Mouse (Mus musculus) megakaryocyte progenitor cell, adult 5-6 weeks (primary cell): ENCODE data around the gene Rsf1. TPM values are rescaled to one million over a fixed set of nuclear protein-coding genes. Genes with fewer than 3 reads are reported as not detected.

Experiments used
- ATAC-seq: replicated peaks from 2 replicates; pipeline ENCODE4 v1.8.0; 2016; ENCODE audit warnings: mild to moderate bottlenecking, moderate TSS enrichment, inconsistent platforms; ENCODE audit not compliant: poor library complexity
- total RNA-seq, 2 experiments: library from RNA; stranded (forward) in 1 of 2; stranded (reverse) in 1 of 2; fragments of 157-497, 149-512 nt in 1 of 2; fragments of 200-1000 nt in 1 of 2; gene quantifications; 2 replicates each; pipeline versions ENCODE4 v1.2.3 to v1.2.4; 2015 to 2017

Gene Rsf1
- total RNA-seq, 2 experiments from 2014 or later, result 24.4 to 25.5 TPM

DNA sequence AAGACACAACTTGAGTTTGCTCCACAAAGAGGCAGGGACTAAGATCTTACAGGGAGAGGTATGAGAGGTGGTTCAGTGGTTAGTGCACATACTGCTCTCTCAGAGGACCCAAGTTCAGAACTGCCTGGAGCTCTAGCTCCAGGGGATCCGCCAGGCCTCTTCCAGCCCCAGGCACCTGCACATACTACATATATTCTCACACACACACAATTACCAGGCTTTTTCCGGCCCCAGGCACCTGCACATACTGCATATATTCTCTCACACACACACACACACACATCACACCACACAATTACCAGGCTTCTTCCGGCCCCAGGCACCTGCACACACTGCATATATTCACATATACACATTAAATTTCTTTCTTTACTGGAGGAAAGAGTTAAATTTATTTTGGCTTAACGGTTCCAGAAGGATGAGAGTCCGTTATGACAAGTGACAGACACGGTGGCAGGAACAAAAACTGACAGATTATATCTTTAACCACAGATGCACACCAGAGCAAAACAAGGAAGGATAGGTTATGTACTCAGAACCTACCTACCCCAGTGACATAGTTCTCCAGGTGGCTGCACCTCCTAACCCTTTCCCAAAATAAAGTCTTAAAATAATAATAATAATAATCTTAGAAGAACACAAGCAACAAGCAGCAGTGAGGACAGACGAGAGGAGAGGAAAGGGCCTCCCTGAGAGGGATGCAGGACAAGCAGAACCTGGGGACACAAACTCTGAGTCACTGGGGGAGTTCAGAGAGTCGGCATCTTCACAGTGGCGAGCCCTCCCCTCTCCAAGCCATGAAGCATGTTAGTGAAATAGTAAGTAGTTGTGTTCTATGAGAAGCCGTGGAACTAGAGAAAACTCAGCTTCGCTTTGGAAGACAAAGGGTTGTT, 144.2 kb downstream of the Rsf1 start:
- peak; percentile 44 for ATAC-seq

DNA sequence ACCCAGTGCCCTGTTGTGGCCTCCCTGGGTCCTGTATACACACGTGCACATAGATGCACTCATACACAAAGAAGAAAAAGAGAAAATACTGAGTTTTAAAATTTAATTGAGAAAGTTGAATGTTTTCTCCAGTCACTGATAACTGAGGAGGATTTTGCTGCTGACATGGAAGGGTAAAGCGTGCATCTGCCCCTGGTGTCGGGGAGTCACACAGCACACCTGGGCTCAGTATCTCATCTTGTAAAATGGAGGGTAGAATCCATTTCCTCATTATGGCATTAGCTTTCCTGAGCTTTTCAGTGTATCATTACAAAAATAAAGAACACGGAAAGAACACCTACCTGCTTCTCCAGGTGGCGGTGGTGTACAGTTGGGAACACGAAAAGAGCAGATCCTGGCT, 145.7 kb downstream of the Rsf1 start:
- no peak for ATAC-seq

DNA sequence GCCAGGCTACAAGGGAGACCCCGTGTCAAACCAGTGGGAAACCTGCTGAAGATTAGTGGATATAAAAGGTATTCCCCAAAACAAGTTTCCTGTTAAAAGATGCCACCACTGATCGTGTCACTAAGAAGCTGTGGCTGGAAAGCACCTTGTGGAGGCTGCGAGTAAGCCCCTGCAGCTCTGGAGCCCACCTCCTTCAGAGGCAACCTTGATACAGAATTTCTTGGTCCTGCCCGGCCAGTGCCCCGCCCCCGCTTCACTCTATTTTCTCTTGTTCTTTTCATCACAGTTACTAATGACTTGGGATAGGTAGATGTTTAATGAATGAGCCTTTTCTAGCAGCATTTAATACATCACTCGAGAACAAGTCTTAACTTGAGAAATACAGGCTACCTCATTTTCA, 146.4 kb downstream of the Rsf1 start:
- no peak for ATAC-seq

DNA sequence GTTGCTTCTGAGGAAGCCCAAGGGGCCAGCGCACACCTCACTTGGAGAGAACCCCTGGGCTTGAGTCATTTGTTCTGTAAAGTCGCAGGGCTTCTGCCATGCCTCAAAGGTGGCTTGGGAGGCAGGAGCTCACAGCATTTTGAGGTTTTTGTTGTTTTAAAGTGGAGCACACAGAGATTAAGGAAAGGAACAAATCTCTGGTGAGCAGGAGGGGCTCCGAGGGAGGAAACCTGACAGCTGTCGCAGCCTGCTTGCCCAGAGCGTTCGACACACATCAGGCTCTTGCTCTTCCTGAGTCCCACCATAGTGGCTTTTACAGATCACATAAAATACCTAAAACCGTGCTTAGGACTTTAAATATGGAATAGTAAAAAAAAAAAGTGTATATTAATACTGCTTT, 147.1 kb downstream of the Rsf1 start:
- no peak for ATAC-seq

DNA sequence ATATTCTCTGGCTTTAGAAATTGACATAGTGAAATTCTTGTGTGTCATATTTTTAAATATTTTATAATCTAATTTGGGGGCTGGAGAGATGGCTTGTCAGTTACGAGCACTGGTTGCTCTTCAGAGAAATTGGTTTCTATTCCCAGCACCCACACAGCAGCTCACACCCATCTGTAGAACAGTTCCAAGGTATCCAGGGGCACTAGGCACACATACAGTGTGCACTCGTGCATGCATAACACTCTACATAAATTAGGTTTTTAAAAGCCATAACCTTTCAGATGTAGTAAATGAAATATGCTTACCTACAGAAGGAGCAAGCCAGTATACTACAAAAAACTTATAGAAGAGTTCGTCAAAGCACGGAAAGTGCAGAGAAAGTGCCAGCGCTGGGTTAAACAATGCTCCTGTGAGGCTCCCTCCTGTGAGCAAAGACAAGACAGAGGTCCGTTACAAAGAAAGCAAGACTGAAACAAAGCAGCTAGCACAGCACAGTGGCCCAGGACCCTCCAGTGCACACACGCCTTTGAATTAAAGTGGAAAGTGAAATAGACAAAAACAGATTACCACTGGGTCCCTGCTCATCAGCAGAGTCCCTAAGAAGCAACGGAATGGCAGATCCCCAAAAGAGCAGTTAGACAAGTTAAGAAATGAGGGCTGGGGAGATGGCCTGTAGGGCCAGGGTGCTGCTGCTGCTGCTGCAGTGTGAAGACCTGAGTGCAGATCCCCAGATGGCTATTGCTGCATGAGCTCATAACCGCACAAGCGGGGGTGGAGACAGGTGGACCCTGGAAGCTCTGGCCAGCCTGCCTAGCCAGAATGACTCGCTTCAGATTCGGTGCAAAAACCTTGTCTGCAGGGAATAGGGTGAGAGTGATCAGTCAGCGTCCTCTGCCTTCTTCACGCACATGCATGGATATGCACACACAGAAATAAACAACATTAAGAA, 149.3 kb downstream of the Rsf1 start:
- ATAC-seq, result no peak

DNA sequence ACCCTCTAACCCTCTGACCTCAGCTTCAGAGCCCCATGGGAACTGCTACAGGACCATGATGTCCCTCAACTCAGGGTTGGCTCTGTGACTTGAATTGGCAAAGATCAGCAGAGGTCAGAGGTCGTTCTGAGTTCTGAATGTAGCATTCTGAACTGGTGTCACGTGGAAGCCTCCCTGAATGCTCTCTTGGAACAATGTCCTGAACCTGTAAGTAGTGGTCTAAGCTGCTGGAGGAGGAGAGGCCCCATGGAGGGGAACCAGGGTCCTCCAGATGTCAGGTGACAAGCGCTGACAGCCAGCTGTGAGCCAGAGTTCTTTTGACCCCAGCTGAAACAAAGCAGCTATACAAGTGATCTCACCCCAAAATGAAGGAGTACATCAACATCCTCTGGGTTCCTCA, 150.7 kb downstream of the Rsf1 start:
- no peak for ATAC-seq

DNA sequence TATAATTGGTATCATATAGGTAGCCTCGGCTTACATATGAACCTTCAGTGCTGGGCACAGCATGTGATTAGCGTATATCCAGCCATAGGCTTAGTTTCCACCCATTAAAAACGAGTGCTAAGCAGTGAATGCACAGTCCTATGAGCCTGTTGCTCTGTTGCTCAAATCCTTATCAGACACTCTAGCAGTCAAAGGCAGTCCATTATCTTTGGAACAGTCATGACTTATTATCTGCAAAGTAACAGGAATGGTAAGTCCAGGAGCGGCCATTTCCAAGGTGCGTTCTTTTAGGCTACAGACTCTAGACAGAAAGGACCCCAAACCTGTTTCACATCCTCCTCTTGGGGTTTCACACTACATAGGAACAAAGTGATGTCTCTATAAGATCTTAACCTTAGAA, 153.9 kb downstream of the Rsf1 start:
- ATAC-seq, result peak; percentile 34

DNA sequence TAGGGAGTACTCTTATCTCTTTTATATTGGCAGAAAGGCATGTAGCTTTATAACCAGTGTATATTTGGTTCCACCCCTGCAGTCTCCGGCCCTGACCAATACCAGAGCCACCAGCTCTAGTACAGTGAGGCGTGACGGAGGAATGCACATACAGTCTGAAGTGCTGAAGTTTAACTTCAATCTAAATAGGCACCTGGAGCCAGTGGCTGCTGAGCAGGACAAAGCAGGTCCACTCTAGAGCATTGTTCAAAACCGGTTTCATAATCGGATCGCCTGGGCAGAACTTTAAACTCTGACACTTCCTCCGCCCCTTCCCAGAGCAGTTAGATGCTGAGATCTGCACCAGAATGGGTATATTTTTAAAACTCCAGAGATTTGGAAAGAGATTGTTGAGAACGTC, 155.3 kb downstream of the Rsf1 start:
- ATAC-seq, result no peak

DNA sequence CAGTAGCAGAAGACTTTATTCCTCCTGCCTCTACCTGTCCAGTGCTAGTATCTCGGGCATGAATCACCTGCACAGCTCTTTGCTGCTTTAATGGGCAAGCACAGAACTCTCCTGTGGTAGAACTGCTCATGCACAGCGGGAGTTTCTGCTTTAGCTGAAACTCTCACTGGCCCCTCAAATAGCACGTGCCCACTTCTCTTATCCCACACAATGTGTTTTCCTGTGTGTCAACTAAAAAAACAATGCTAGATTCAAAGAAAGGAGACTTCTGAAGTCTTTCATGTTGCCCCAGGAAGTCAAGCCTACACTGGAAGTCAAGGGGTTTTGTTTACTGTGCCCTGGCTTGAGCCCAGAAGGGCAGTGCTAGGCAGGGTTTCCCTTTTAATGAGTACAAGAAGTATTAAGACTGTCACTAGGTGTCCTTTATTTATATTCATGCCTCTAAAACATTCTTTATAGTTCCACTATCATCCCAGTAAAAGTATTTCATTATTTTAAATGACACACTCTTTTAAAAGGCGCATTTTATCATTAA, 156.3 kb downstream of the Rsf1 start:
- no peak for ATAC-seq

DNA sequence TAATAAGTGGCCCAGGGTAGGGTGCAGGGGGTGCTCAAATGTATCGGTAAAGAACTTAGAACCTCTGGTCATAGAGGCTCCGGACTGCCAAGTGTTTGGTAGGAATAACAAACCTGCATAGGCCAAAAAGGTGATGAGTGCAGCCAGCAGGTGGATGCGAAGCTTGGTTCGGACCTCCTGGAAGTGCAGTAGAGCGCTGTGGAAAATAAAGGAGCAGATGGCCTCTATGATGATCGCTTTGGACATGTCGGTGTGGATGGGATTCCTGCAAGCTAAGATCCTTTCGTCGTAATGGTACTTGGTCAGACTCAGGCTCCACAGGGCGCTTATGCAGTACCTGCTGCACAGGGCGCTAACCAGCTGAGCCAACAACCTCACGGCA, 157.6 kb downstream of the Rsf1 start:
- ATAC-seq, result 0 out of 2 replicates have a peak, but pooled peaks have one; percentile 1

DNA sequence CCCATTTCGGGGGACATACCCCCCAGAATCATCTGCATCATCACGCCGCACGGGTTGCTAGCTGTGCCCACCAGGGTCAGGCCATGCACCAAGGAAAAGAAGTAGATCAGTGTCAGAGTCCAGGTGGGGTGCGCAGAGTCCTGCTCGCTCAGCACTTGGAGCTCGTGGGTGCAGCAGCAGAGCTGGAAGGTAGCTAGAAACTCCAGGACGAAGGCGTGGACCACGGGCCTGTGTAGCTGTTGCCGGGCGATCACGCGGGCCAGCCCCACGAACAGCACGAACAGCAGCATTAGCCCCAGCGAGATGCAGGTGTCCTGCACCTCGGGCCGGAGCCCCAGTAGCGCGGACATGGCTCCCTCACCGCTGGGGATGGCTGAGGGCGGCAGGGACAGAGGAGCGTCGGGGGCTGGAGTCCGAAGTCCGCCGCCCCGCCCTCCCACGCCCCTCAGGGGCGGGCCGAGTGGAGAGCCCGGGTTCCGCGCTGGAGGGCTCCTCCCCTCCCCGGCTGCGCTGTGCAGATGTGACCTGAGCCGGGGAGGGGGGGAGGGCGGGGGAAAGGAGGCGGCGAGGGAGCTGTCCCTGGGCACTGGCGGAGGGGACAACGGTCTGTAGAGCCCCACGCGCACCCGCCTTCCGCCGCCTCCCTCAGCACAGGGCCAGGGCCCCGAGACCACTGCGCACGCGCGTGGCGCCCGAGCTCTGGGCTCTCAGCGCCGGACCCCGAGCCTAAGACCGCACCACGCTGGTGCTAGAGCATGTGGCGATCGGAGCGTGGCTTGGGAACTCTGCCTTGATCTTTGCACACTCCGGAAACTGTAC, 158.2 kb downstream of the Rsf1 start, which contains the start of gene Aqp11:
Aqp11 (minus strand) TSS at position 652 of the 819 bp plus-strand sequence.
- peak; percentile 66 for ATAC-seq

DNA sequence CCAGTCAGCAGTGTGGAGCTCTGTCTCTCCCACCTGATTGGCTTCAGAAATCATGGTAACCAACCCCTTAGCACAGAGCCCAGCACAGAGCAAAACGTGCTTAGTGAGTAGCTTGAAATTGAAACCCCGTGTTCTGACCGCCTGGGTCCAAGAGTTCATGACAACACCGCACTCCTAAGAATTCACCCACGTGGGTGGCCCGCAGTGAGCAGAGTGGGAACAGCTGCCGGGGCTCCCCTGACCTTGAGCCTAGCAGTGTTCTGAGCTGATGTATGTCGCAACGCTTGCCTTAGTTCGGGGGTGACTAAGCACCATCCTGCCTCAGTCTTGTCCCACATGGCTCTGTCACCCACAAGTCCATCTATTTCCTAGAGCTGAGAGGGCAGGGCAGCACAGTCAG, 161.3 kb downstream of the Rsf1 start:
- peak; percentile 36 for ATAC-seq

DNA sequence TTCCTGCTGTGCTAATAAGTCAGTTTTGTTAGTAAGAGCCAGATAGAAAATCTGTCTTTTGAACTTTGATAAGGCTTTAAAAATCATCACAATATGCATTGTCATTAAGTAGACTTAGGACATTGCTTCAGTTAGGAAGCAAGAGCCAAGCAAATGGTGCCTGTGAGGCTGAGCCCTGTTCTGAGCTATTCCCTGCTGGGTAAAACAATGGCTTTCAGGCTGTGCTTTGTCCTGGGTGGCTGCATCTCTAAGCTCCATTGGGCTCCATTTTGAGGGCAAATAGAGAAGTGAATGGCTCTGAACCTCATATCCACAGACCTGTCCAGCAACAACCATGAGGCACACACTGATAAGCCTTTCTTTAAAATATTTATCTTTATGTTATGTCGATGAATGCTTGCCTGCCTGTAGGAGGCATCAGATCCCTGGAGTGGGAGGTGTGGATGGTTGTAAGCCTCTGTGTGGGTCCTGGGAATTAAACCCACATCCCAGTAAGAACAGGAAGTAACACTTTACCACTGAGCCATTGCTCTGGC, 162.1 kb downstream of the Rsf1 start:
- peak; percentile 20; the same call in 1 of the 2 replicates for ATAC-seq

Other genes with a start within 250 kb of the Rsf1 start
- 0.05 and 0.10 TPM in 2 replicates for gene Usp35, start 247.9 kb upstream of the Rsf1 start, total RNA-seq (2015)
- 0.20 TPM in 1 of 2 replicates, not detected in the other for gene Usp35, start 247.9 kb upstream of the Rsf1 start, total RNA-seq (2017)
- gene Kctd21, start 247.6 kb upstream of the Rsf1 start, total RNA-seq (2015), result 1.0 and 1.6 TPM in 2 replicates
- 0.54 and 1.1 TPM in 2 replicates for gene Kctd21, start 247.6 kb upstream of the Rsf1 start, total RNA-seq (2017)
- 59.2 and 74.4 TPM in 2 replicates for gene Alg8, start 208.3 kb upstream of the Rsf1 start, total RNA-seq (2015)
- 35.1 and 40.5 TPM in 2 replicates for gene Alg8, start 208.3 kb upstream of the Rsf1 start, total RNA-seq (2017)
- 173 and 202 TPM in 2 replicates for gene Ndufc2, start 179.9 kb upstream of the Rsf1 start, total RNA-seq (2015)
- gene Ndufc2, start 179.9 kb upstream of the Rsf1 start, total RNA-seq (2017), result 307 and 320 TPM in 2 replicates
- gene Thrsp, start 162.2 kb upstream of the Rsf1 start, total RNA-seq (2015), result not detected in 2 replicates
- not detected in 2 replicates for gene Thrsp, start 162.2 kb upstream of the Rsf1 start, total RNA-seq (2017)
- gene Kctd14, start 128.6 kb upstream of the Rsf1 start, total RNA-seq (2015), result 5.9 and 6.7 TPM in 2 replicates
- gene Kctd14, start 128.6 kb upstream of the Rsf1 start, total RNA-seq (2017), result 3.3 and 5.1 TPM in 2 replicates
- gene Ints4, start 98.9 kb upstream of the Rsf1 start, total RNA-seq (2015), result 80.7 and 124 TPM in 2 replicates
- gene Ints4, start 98.9 kb upstream of the Rsf1 start, total RNA-seq (2017), result 44.6 and 62.6 TPM in 2 replicates
- gene Aamdc, start 392 bp upstream of the Rsf1 start, total RNA-seq (2015), result 15.6 and 21.5 TPM in 2 replicates
- gene Aamdc, start 392 bp upstream of the Rsf1 start, total RNA-seq (2017), result 34.6 and 36.9 TPM in 2 replicates
- 165 and 166 TPM in 2 replicates for gene Clns1a, start 116.7 kb downstream of the Rsf1 start, total RNA-seq (2015)
- 163 and 168 TPM in 2 replicates for gene Clns1a, start 116.7 kb downstream of the Rsf1 start, total RNA-seq (2017)
- gene Aqp11, start 158.4 kb downstream of the Rsf1 start, total RNA-seq (2015), result 4.1 and 4.3 TPM in 2 replicates
- 2.9 and 3.9 TPM in 2 replicates for gene Aqp11, start 158.4 kb downstream of the Rsf1 start, total RNA-seq (2017)
- gene Pak1, start 208.7 kb downstream of the Rsf1 start, total RNA-seq (2015), result 41.0 and 51.5 TPM in 2 replicates
- 48.3 and 51.7 TPM in 2 replicates for gene Pak1, start 208.7 kb downstream of the Rsf1 start, total RNA-seq (2017)